Mouse (Mus musculus): ENCODE measurements around the gene Lbhd1. TPM values are rescaled to one million over a fixed set of nuclear protein-coding genes. Genes with fewer than 3 reads are reported as not detected.

Lbhd1 gene
- polyA plus RNA-seq, 1 experiment from 2014 or later = 57.7 TPM

GRCm38 (mm10) chr19:8897865-8898495, 14.4 kb downstream of the Lbhd1 start, which contains the start of gene Ganab:
Ganab (plus strand) TSS chr19:8898071.
- Histone ChIP-seq H3K9me3 (no peaks in the 10 kb centered on the region), H3K4me3 (peak within 1 kb of the TSS; percentile 94), H3K9ac (peak within 1 kb of the TSS; percentile 93), H3K36me3 (peaks cover 34% of the 10 kb centered on the region), H3K27me3 (no peaks in the 10 kb centered on the region), H3K4me2 (peak within 1 kb of the TSS; percentile 90), H3K4me1 (replicated peaks) (peaks cover 54% of the 10 kb centered on the region), H3K27ac (peak within 1 kb of the TSS; percentile 90)
- WGBS = under 1% methylated on average over 53 of the region's 53 CpGs
- peak; percentile 98 for ATAC-seq (ENCODE audit: low FRiP score)

- Histone ChIP-seq H3K27ac (peak overlapping the region; percentile 90), H3K4me1 (replicated peaks) (peaks cover 49% of the 10 kb centered on the region), H3K9me3 (no peaks in the 10 kb centered on the region), H3K9ac (peak overlapping the region; percentile 93), H3K36me3 (peaks cover 40% of the 10 kb centered on the region), H3K4me2 (peak overlapping the region; percentile 90), H3K27me3 (no peaks in the 10 kb centered on the region), H3K4me3 (peak overlapping the region; percentile 94)
- 15% methylated on average over 13 of the region's 13 CpGs for WGBS
- no peak for ATAC-seq (ENCODE audit: low FRiP score)
Measured at GRCm38 (mm10) chr19:8898576-8898975, 15.0 kb downstream of the Lbhd1 start.

GRCm38 (mm10) chr19:8899079-8899478, 15.5 kb downstream of the Lbhd1 start:
- 65% methylated on average over 3 of the region's 3 CpGs for WGBS

GRCm38 (mm10) chr19:8903412-8903811, 19.9 kb downstream of the Lbhd1 start:
- Histone ChIP-seq H3K4me1 (replicated peaks) (peaks cover 18% of the 10 kb centered on the region), H3K9me3 (no peaks in the 10 kb centered on the region), H3K4me3 (no peak overlapping the region), H3K27ac (no peak overlapping the region), H3K9ac (no peak overlapping the region), H3K27me3 (no peaks in the 10 kb centered on the region), H3K4me2 (no peak overlapping the region), H3K36me3 (peaks cover 60% of the 10 kb centered on the region)
- WGBS = 95% methylated on average over 5 of the region's 5 CpGs
- ATAC-seq (ENCODE audit: low FRiP score) = no peak

More at GRCm38 (mm10) chr19:8899079-8899478, 15.5 kb downstream of the Lbhd1 start:
- Histone ChIP-seq H3K9me3 (no peaks in the 10 kb centered on the region), H3K4me1 (replicated peaks) (peaks cover 44% of the 10 kb centered on the region), H3K9ac (peak overlapping the region; percentile 93), H3K4me3 (peak overlapping the region; percentile 94), H3K27me3 (no peaks in the 10 kb centered on the region), H3K36me3 (peaks cover 44% of the 10 kb centered on the region), H3K4me2 (peak overlapping the region; percentile 90), H3K27ac (no peak overlapping the region)
- ATAC-seq (ENCODE audit: low FRiP score) = no peak

- H3K9me3 ChIP-seq = no peaks in the 10 kb centered on the region
- H3K4me2 ChIP-seq = no peak overlapping the region
- no peaks in the 10 kb centered on the region for H3K27me3 ChIP-seq
- H3K36me3 ChIP-seq = peaks cover 97% of the 10 kb centered on the region
- H3K9ac ChIP-seq = no peak overlapping the region
- no peak overlapping the region for H3K27ac ChIP-seq
- ATAC-seq (ENCODE audit: low FRiP score) = no peak
- 90% methylated on average over 6 of the region's 6 CpGs for WGBS
- H3K4me1 ChIP-seq (replicated peaks) = no peaks in the 10 kb centered on the region
- no peak overlapping the region for H3K4me3 ChIP-seq
Measured at GRCm38 (mm10) chr19:8908531-8908930, 25.0 kb downstream of the Lbhd1 start.

- no peak overlapping the region for H3K4me2 ChIP-seq
- H3K36me3 ChIP-seq = peaks cover 100% of the 10 kb centered on the region
- no peak overlapping the region for H3K27ac ChIP-seq
- ATAC-seq (ENCODE audit: low FRiP score) = no peak
- no peak overlapping the region for H3K9ac ChIP-seq
- H3K4me1 ChIP-seq (replicated peaks) = no peaks in the 10 kb centered on the region
- 91% methylated on average over 5 of the region's 5 CpGs for WGBS
- no peak overlapping the region for H3K4me3 ChIP-seq
- H3K9me3 ChIP-seq = no peaks in the 10 kb centered on the region
- H3K27me3 ChIP-seq = no peaks in the 10 kb centered on the region
Measured at GRCm38 (mm10) chr19:8911810-8912209, 28.3 kb downstream of the Lbhd1 start.

- no peak for ATAC-seq (ENCODE audit: low FRiP score)
- Histone ChIP-seq H3K36me3 (peaks cover 80% of the 10 kb centered on the region), H3K9me3 (no peaks in the 10 kb centered on the region), H3K4me3 (no peak overlapping the region), H3K4me2 (no peak overlapping the region), H3K9ac (no peak overlapping the region), H3K27me3 (no peaks in the 10 kb centered on the region), H3K4me1 (replicated peaks) (no peaks in the 10 kb centered on the region), H3K27ac (no peak overlapping the region)
- 96% methylated on average over 3 of the region's 3 CpGs for WGBS
Measured at GRCm38 (mm10) chr19:8914212-8914611, 30.7 kb downstream of the Lbhd1 start.

GRCm38 (mm10) chr19:8919000-8919399, 35.5 kb downstream of the Lbhd1 start:
- Histone ChIP-seq H3K9me3 (no peaks in the 10 kb centered on the region), H3K9ac (no peak overlapping the region)
- WGBS = 98% methylated on average over 3 of the region's 3 CpGs

GRCm38 (mm10) chr19:8919684-8920072, 36.1 kb downstream of the Lbhd1 start:
- 71% methylated on average over 6 of the region's 6 CpGs for WGBS
- H3K36me3 ChIP-seq = peaks cover 33% of the 10 kb centered on the region
- H3K9ac ChIP-seq = no peak overlapping the region
- peak overlapping the region; percentile 88 for H3K27ac ChIP-seq
- no peak for ATAC-seq (ENCODE audit: low FRiP score)
- no peaks in the 10 kb centered on the region for H3K9me3 ChIP-seq
- peak overlapping the region; percentile 84 for H3K4me2 ChIP-seq
- peaks cover 17% of the 10 kb centered on the region for H3K4me1 ChIP-seq (replicated peaks)
- H3K4me3 ChIP-seq = peak overlapping the region; percentile 84
- no peaks in the 10 kb centered on the region for H3K27me3 ChIP-seq

More at GRCm38 (mm10) chr19:8919000-8919399, 35.5 kb downstream of the Lbhd1 start:
- no peak for ATAC-seq (ENCODE audit: low FRiP score)
- peaks cover 17% of the 10 kb centered on the region for H3K4me1 ChIP-seq (replicated peaks)
- H3K4me3 ChIP-seq = no peak overlapping the region
- no peaks in the 10 kb centered on the region for H3K27me3 ChIP-seq
- no peak overlapping the region for H3K4me2 ChIP-seq
- peaks cover 40% of the 10 kb centered on the region for H3K36me3 ChIP-seq
- H3K27ac ChIP-seq = no peak overlapping the region

GRCm38 (mm10) chr19:8920073-8920736, 36.7 kb downstream of the Lbhd1 start, which contains the start of gene B3gat3:
B3gat3 (plus strand) TSS chr19:8920374.
- Histone ChIP-seq H3K4me2 (peak within 1 kb of the TSS; percentile 84), H3K4me1 (replicated peaks) (peaks cover 17% of the 10 kb centered on the region), H3K27ac (peak within 1 kb of the TSS; percentile 88), H3K36me3 (peaks cover 30% of the 10 kb centered on the region), H3K9me3 (no peaks in the 10 kb centered on the region), H3K9ac (peak within 1 kb of the TSS; percentile 89), H3K27me3 (no peaks in the 10 kb centered on the region), H3K4me3 (peak within 1 kb of the TSS; percentile 84)
- 3% methylated on average over 50 of the region's 50 CpGs for WGBS
- peak; percentile 97 for ATAC-seq (ENCODE audit: low FRiP score)

- Histone ChIP-seq H3K9ac (peak overlapping the region; percentile 89), H3K4me3 (peak overlapping the region; percentile 84), H3K27ac (peak overlapping the region; percentile 88), H3K4me1 (replicated peaks) (peaks cover 17% of the 10 kb centered on the region), H3K27me3 (no peaks in the 10 kb centered on the region), H3K9me3 (no peaks in the 10 kb centered on the region), H3K4me2 (peak overlapping the region; percentile 84), H3K36me3 (peaks cover 30% of the 10 kb centered on the region)
- ATAC-seq (ENCODE audit: low FRiP score) = peak; percentile 3
- WGBS = 3% methylated on average over 6 of the region's 6 CpGs
Measured at GRCm38 (mm10) chr19:8920836-8921291, 37.3 kb downstream of the Lbhd1 start.

GRCm38 (mm10) chr19:8921741-8922140, 38.2 kb downstream of the Lbhd1 start:
- Histone ChIP-seq H3K9me3 (no peaks in the 10 kb centered on the region), H3K4me1 (replicated peaks) (peaks cover 17% of the 10 kb centered on the region), H3K27ac (no peak overlapping the region), H3K9ac (peak overlapping the region; percentile 39; the same call in 1 of the 2 replicates), H3K4me2 (peak overlapping the region; percentile 84), H3K36me3 (peaks cover 30% of the 10 kb centered on the region), H3K4me3 (peak overlapping the region; percentile 84), H3K27me3 (no peaks in the 10 kb centered on the region)
- no peak for ATAC-seq (ENCODE audit: low FRiP score)
- 78% methylated on average over 9 of the region's 9 CpGs for WGBS

Data from hindbrain, embryonic 13.5 days (tissue).